Mouse (Mus musculus) ES-E14 (cell line): Measurements from ENCODE around the gene Mrpl20. TPM values are rescaled to one million over a fixed set of nuclear protein-coding genes. Genes with fewer than 3 reads are reported as not detected.

Experiments used
- DNase-seq: peaks from one replicate; pipeline ENCODE4 v3.0.0-alpha.2; 2013; ENCODE audit warnings: low read depth, low spot score
- H3K27ac ChIP-seq: 2 replicates; pipeline ENCODE4 v1.5.1; 2012; ENCODE audit warnings: low read depth, mild to moderate bottlenecking, low read length, moderate library complexity, mixed read lengths; ENCODE audit not compliant: poor library complexity, insufficient read depth, severe bottlenecking
- H3K36me3 ChIP-seq: 2 replicates; pipeline ENCODE4 v1.6.1; 2012; ENCODE audit warnings: mild to moderate bottlenecking, low read length, moderate library complexity, mixed read lengths; ENCODE audit not compliant: control insufficient read depth, poor library complexity, insufficient read depth, severe bottlenecking
- H3K4me1 ChIP-seq, 2 experiments: fragments of 150-350 bp in 1 of 2; sonication (generic) in 1 of 2; 2 replicates each; pipeline ENCODE4 v1.6.1; 2012; ENCODE audit warnings: low read length in 2 of 2, mild to moderate bottlenecking in 1 of 2, mixed read lengths in 1 of 2; ENCODE audit not compliant: control insufficient read depth in 2 of 2, insufficient read depth in 2 of 2, poor library complexity in 1 of 2
- H3K4me3 ChIP-seq, 2 experiments: fragments of 150-350 bp in 1 of 2; sonication (generic) in 1 of 2; 2 replicates each; pipeline ENCODE4 v1.5.1; 2012; ENCODE audit warnings: low read length in 2 of 2, low read depth in 1 of 2, mild to moderate bottlenecking in 1 of 2, mixed read lengths in 1 of 2; ENCODE audit not compliant: insufficient read depth in 1 of 2, poor library complexity in 1 of 2, severe bottlenecking in 1 of 2
- H3K9ac ChIP-seq: 2 replicates; pipeline ENCODE4 v1.6.1; 2012; ENCODE audit warnings: low read depth, mild to moderate bottlenecking, low read length, mixed read lengths; ENCODE audit not compliant: poor library complexity, insufficient read depth, severe bottlenecking
- H3K9me3 ChIP-seq: fragments of 150-350 bp; sonication (generic); 2 replicates; pipeline ENCODE4 v1.6.1; 2012; ENCODE audit warnings: low read depth, mild to moderate bottlenecking, low read length; ENCODE audit not compliant: control insufficient read depth, insufficient read depth
- CHD2 ChIP-seq: IDR thresholded peaks from 2 replicates; pipeline ENCODE4 v1.6.1; 2014; ENCODE audit warnings: mild to moderate bottlenecking, low read depth, low read length, inconsistent platforms
- HCFC1 ChIP-seq: IDR thresholded peaks from 2 replicates; pipeline ENCODE4 v1.6.1; 2012; ENCODE audit warnings: low read length, inconsistent platforms, borderline replicate concordance; ENCODE audit not compliant: insufficient read depth
- MAFK ChIP-seq: IDR thresholded peaks from 2 replicates; pipeline ENCODE4 v1.6.1; 2014; ENCODE audit warnings: mild to moderate bottlenecking, low read depth, low read length, inconsistent platforms; ENCODE audit not compliant: insufficient read depth
- ZC3H11A ChIP-seq: IDR thresholded peaks from 2 replicates; pipeline ENCODE4 v1.6.1; 2012; ENCODE audit warnings: low read depth, mild to moderate bottlenecking, inconsistent platforms, low read length, borderline replicate concordance
- ZNF384 ChIP-seq: IDR thresholded peaks from 2 replicates; pipeline ENCODE4 v1.6.1; 2012; ENCODE audit warnings: low read depth, low read length, inconsistent platforms
- in situ Hi-C, 2 experiments: fragments of 600-800 bp; cut with MboI; formaldehyde crosslinking; loops; one replicate each; pipeline ENCODE4 v1.15.1; 2025; ENCODE audit warnings: low sequenced_read_pairs in 2 of 2, inconsistent platforms in 1 of 2; ENCODE audit not compliant: unreplicated experiment in 2 of 2
- total RNA-seq: library from RNA; depleted of rRNA; stranded (reverse); fragments of 300-350 nt; gene quantifications from 2 replicates; pipeline ENCODE4 v1.2.3, GENCODE M21; 2012; rRNA removed

Gene Mrpl20
- total RNA-seq, result 114 and 157 TPM in 2 replicates

GRCm38 (mm10) chr4:155802741-155803339 lies at the start of gene Mrpl20:
Mrpl20 (plus strand) TSS chr4:155802878.
- peaks cover 11% of the 10 kb centered on the region for H3K36me3 ChIP-seq
- in situ Hi-C loops, result no loop called here
- peak within 1 kb of the TSS; percentile 83 for H3K9ac ChIP-seq
- H3K4me3 ChIP-seq, result peak within 1 kb of the TSS; percentile 81 to 89
- DNase-seq, result no peak
- TF ChIP-seq CHD2, result no peak
- TF ChIP-seq ZC3H11A, result no peak
- no peak for TF ChIP-seq ZNF384
- no peak for TF ChIP-seq HCFC1
- TF ChIP-seq MAFK, result no peak
- peak within 1 kb of the TSS; percentile 9 for H3K27ac ChIP-seq
- H3K9me3 ChIP-seq, result no peaks in the 10 kb centered on the region
- peaks cover 0 to 2% of the 10 kb centered on the region in 2 experiments; a peak in 2 of 4 replicates for H3K4me1 ChIP-seq

GRCm38 (mm10) chr4:155757011-155757410 lies 45.7 kb upstream of the Mrpl20 start:
- no peak overlapping the region for H3K27ac ChIP-seq
- in situ Hi-C loops, result no loop called here
- TF ChIP-seq HCFC1, result no peak
- no peak for TF ChIP-seq CHD2
- no peak for TF ChIP-seq MAFK
- no peaks in the 10 kb centered on the region for H3K9me3 ChIP-seq
- peaks cover 38% of the 10 kb centered on the region for H3K36me3 ChIP-seq
- no peak overlapping the region for H3K4me3 ChIP-seq
- H3K4me1 ChIP-seq, result peaks cover 2 to 3% of the 10 kb centered on the region in 2 experiments; a peak in 2 of 4 replicates
- no peak overlapping the region for H3K9ac ChIP-seq
- DNase-seq, result no peak

- Histone ChIP-seq H3K9ac (peak overlapping the region; percentile 93), H3K4me3 (peak overlapping the region; percentile 76 to 88), H3K36me3 (peaks cover 20% of the 10 kb centered on the region), H3K27ac (no peak overlapping the region), H3K9me3 (no peaks in the 10 kb centered on the region), H3K4me1 (peaks cover 2 to 3% of the 10 kb centered on the region in 2 experiments; a peak in 3 of 4 replicates)
- DNase-seq, result no peak
- TF ChIP-seq CHD2 (no peak), HCFC1 (no peak), MAFK (no peak), ZNF384 (no peak), ZC3H11A (no peak)
- in situ Hi-C loops, result no loop called here
These were observed 42.6 kb upstream of the Mrpl20 start for GRCm38 (mm10) chr4:155759862-155760612.

GRCm38 (mm10) chr4:155760613-155761355 lies 41.9 kb upstream of the Mrpl20 start, which contains the start of gene Atad3a:
Atad3a (minus strand) TSS chr4:155761093.
- H3K9me3 ChIP-seq, result no peaks in the 10 kb centered on the region
- H3K9ac ChIP-seq, result peak within 1 kb of the TSS; percentile 93
- peak within 1 kb of the TSS; percentile 76 to 88 for H3K4me3 ChIP-seq
- in situ Hi-C loops, result no loop called here
- peaks cover 13% of the 10 kb centered on the region for H3K36me3 ChIP-seq
- TF ChIP-seq ZC3H11A (no peak), CHD2 (0 out of 2 replicates have a peak, but pooled peaks have one; percentile 29), ZNF384 (peak; percentile 98), HCFC1 (peak; percentile 52; the same call in 1 of the 2 replicates), MAFK (no peak)
- peaks cover 2 to 3% of the 10 kb centered on the region in 2 experiments; a peak in 3 of 4 replicates for H3K4me1 ChIP-seq
- peak; percentile 90 for DNase-seq
- peak within 1 kb of the TSS; percentile 35; the same call in 1 of the 2 replicates for H3K27ac ChIP-seq
